ENCODE assay signal across 8 mouse cellular contexts in the genomic region with DNA sequence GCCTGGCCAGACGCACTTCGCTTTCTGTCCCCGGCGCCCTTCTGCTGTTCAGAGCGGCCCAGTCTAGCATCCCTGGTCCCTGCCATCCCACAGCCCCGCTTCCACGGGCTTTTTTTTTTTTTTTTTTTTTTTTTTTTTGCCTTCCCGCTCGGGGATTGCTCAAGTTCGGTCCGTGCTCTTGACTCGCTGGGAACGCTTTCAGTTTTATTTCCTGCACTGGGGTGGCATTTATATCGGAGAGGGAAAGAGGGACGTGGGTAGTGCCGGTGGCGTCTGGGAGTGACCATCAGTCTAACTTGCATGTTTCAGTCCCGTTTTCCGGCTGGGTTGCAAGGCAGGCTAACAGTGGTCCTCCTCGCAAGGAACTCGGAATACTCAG. TPM values are rescaled to one million over a fixed set of nuclear protein-coding genes. Genes with fewer than 3 reads are reported as not detected.
A peak's percentile ranks its signal among the peaks of the same experiment; 100 is the strongest.
DNase-seq lines count a peak whose midpoint lies in the region; ATAC-seq lines count a peak whose summit lies in the region.

No protein-coding gene starts in this region.

- peaks cover 14% of the 10 kb centered on the region for H3K4me1 ChIP-seq in kidney, embryonic 15.5 days
- H3K4me1 ChIP-seq in forebrain, embryonic 11.5 days (replicated peaks; ENCODE audit: control insufficient read depth, insufficient read depth, low read length) = no peaks in the 10 kb centered on the region; the same call in 1 of the 2 replicates
- H3K4me1 ChIP-seq in limb, embryonic 12.5 days (replicated peaks) = peaks cover 11% of the 10 kb centered on the region
- peaks cover 17% of the 10 kb centered on the region for H3K4me1 ChIP-seq in midbrain, embryonic 14.5 days (ENCODE audit: control insufficient read depth, insufficient read depth, low read length)

- no peaks in the 10 kb centered on the region for H3K9me3 ChIP-seq in kidney, embryonic 15.5 days (replicated peaks)
- H3K9me3 ChIP-seq in forebrain, embryonic 11.5 days (ENCODE audit: control insufficient read depth, low read length) = no peaks in the 10 kb centered on the region
- no peaks in the 10 kb centered on the region for H3K9me3 ChIP-seq in limb, embryonic 12.5 days
- no peaks in the 10 kb centered on the region for H3K9me3 ChIP-seq in midbrain, embryonic 14.5 days (ENCODE audit: control insufficient read depth, low read length)

- peak overlapping the region; percentile 97 for H3K27ac ChIP-seq in kidney, embryonic 15.5 days
- peak overlapping the region; percentile 70 for H3K27ac ChIP-seq in forebrain, embryonic 11.5 days (ENCODE audit: low read depth, low read length)
- peak overlapping the region; percentile 94 for H3K27ac ChIP-seq in limb, embryonic 12.5 days
- peak overlapping the region; percentile 93 for H3K27ac ChIP-seq in midbrain, embryonic 14.5 days (replicated peaks; ENCODE audit: low read depth, low read length)

- WGBS in kidney, embryonic 15.5 days = under 1% methylated on average over 21 of the region's 21 CpGs
- WGBS in forebrain, embryonic 11.5 days = 3% methylated on average over 20 of the region's 21 CpGs
- WGBS in limb, embryonic 12.5 days = 2% methylated on average over 20 of the region's 21 CpGs
- WGBS in midbrain, embryonic 14.5 days = 3% methylated on average over 21 of the region's 21 CpGs

- peak overlapping the region; percentile 89 for H3K4me3 ChIP-seq in kidney, embryonic 15.5 days (replicated peaks)
- H3K4me3 ChIP-seq in forebrain, embryonic 11.5 days (ENCODE audit: low read depth, low read length) = peak overlapping the region; percentile 52
- peak overlapping the region; percentile 80 for H3K4me3 ChIP-seq in limb, embryonic 12.5 days (replicated peaks)
- H3K4me3 ChIP-seq in midbrain, embryonic 14.5 days (replicated peaks; ENCODE audit: low read depth, low read length) = peak overlapping the region; percentile 75

- no peak for ATAC-seq in kidney, embryonic 15.5 days (replicated peaks; ENCODE audit: low FRiP score)
- ATAC-seq in forebrain, embryonic 11.5 days (replicated peaks; ENCODE audit: low FRiP score) = no peak
- no peak; the same call in 1 of the 2 replicates for ATAC-seq in limb, embryonic 12.5 days (ENCODE audit: insufficient number of reproducible peaks, insufficient read depth, low FRiP score, low TSS enrichment, low read depth)
- ATAC-seq in midbrain, embryonic 14.5 days (ENCODE audit: low FRiP score, low TSS enrichment) = no peak

- H3K4me2 ChIP-seq in kidney, embryonic 15.5 days = peak overlapping the region; percentile 80
- H3K4me2 ChIP-seq in forebrain, embryonic 11.5 days (ENCODE audit: low read depth, low read length, severe bottlenecking) = peak overlapping the region; percentile 80
- H3K4me2 ChIP-seq in limb, embryonic 12.5 days = peak overlapping the region; percentile 79
- peak overlapping the region; percentile 69 for H3K4me2 ChIP-seq in midbrain, embryonic 14.5 days (ENCODE audit: low read length)

- H3K36me3 ChIP-seq in kidney, embryonic 15.5 days = 0 out of 2 replicates have a peak, but pooled peaks cover 6% of the 10 kb centered on the region
- no peaks in the 10 kb centered on the region for H3K36me3 ChIP-seq in forebrain, embryonic 11.5 days (ENCODE audit: control insufficient read depth, insufficient read depth, low read length)
- no peaks in the 10 kb centered on the region; the same call in 1 of the 2 replicates for H3K36me3 ChIP-seq in limb, embryonic 12.5 days
- H3K36me3 ChIP-seq in midbrain, embryonic 14.5 days (ENCODE audit: control insufficient read depth, insufficient read depth, low read length) = no peaks in the 10 kb centered on the region

- peak overlapping the region; percentile 76 for H3K9ac ChIP-seq in kidney, embryonic 15.5 days
- peak overlapping the region; percentile 65 for H3K9ac ChIP-seq in forebrain, embryonic 11.5 days (ENCODE audit: low read length)
- H3K9ac ChIP-seq in limb, embryonic 12.5 days (replicated peaks) = peak overlapping the region; percentile 82
- peak overlapping the region; percentile 78 for H3K9ac ChIP-seq in midbrain, embryonic 14.5 days (replicated peaks; ENCODE audit: low read length)

- H3K27me3 ChIP-seq in kidney, embryonic 15.5 days = no peaks in the 10 kb centered on the region
- H3K27me3 ChIP-seq in forebrain, embryonic 11.5 days (ENCODE audit: control insufficient read depth, insufficient read depth, low read length) = no peaks in the 10 kb centered on the region
- H3K27me3 ChIP-seq in limb, embryonic 12.5 days = no peaks in the 10 kb centered on the region
- H3K27me3 ChIP-seq in midbrain, embryonic 14.5 days (ENCODE audit: control insufficient read depth, insufficient read depth, low read length) = no peaks in the 10 kb centered on the region

- DNase-seq in kidney, postnatal 10 days = no peak
- DNase-seq in adipocyte (ENCODE audit: low spot score) = peak; percentile 73
- DNase-seq in forebrain, embryonic 11.5 days (ENCODE audit: low spot score) = no peak
- peak; percentile 45 for DNase-seq in midbrain, embryonic 14.5 days
- DNase-seq in layer of hippocampus, adult 9-11 months = no peak
- no peak for DNase-seq in retina, embryonic 14.5 days (ENCODE audit: low spot score)

RNA-seq across cellular contexts. Expression of a gene that starts 0.7 kb away (rescaled TPM):
- 71.0 and 74.7 TPM in 2 replicates for polyA plus RNA-seq in kidney, embryonic 15.5 days (2015; fragmentation: Nextera tagmentation; extraction: Ambion mirVana)
- polyA plus RNA-seq in forebrain, embryonic 11.5 days (2014; fragmentation: Nextera tagmentation; extraction: Ambion mirVana) = 75.9 and 76.9 TPM in 2 replicates
- polyA plus RNA-seq in limb, embryonic 12.5 days (2016; fragmentation: Nextera tagmentation; extraction: Ambion mirVana) = 70.5 and 77.5 TPM in 2 replicates
- 80.3 and 89.7 TPM in 2 replicates for polyA plus RNA-seq in midbrain, embryonic 14.5 days (2014; fragmentation: Nextera tagmentation; extraction: Ambion mirVana)

Comparison
In these comparisons a context has a peak if more than half of its experiments do, and no peak if none do; other contexts are left out.
1. DNase-seq: peak in adipocyte (single experiment) and midbrain, embryonic 14.5 days (single experiment); none in kidney, postnatal 10 days (single experiment), forebrain, embryonic 11.5 days (single experiment), layer of hippocampus, adult 9-11 months (single experiment) and retina, embryonic 14.5 days (single experiment).
2. Peak in every context shown above with its lines, with median percentiles within 50 percentile points of each other: H3K27ac ChIP-seq, H3K4me2 ChIP-seq, H3K4me3 ChIP-seq and H3K9ac ChIP-seq.